Mouse (Mus musculus): ENCODE measurements around the gene Adamtsl2. TPM values are rescaled to one million over a fixed set of nuclear protein-coding genes. Genes with fewer than 3 reads are reported as not detected.

The Adamtsl2 gene
- polyA plus RNA-seq, 1 experiment: not detected

DNA sequence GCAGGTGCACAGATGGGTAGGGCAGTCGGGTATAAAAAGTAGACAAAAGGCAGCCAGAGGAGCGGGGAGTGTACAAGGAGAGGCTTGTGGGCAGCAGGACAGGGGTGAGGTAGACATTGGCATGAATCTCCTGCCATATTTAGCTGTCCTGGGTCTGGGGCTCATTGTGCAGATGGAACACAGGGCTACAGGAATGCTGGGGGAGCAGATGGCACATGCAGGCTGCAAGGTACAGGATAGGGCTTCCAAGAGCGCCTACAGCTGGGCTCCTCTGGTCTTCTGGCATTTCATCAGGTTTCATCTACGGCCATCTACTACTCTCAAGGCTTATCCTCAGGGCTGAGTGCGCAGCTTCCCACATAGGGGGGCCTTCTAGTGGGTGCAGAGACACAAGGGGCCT lies 29.9 kb downstream of the Adamtsl2 start:
- Histone ChIP-seq H3K27me3 (ENCODE audit: control insufficient read depth, insufficient read depth, low read length, poor library complexity, severe bottlenecking) (no peaks in the 10 kb centered on the region), H3K4me1 (ENCODE audit: control insufficient read depth, insufficient read depth, low read length) (no peaks in the 10 kb centered on the region), H3K9ac (ENCODE audit: low read depth, poor library complexity, severe bottlenecking) (no peak overlapping the region), H3K4me3 (ENCODE audit: low read depth, low read length) (no peak overlapping the region), H3K27ac (ENCODE audit: insufficient read depth, low read length) (no peak overlapping the region), H3K36me3 (ENCODE audit: control insufficient read depth, insufficient read depth, low read length, poor library complexity, severe bottlenecking) (no peaks in the 10 kb centered on the region), H3K9me3 (replicated peaks; ENCODE audit: control insufficient read depth, insufficient read depth, low read length, poor library complexity, severe bottlenecking) (no peaks in the 10 kb centered on the region)
- TF ChIP-seq EP300 (IDR thresholded peaks at IDR 0.05; ENCODE audit: insufficient read depth, low read depth, low read length) (no peak), CTCF (IDR thresholded peaks at IDR 0.05; ENCODE audit: low read depth, low read length) (no peak), POLR2A (IDR thresholded peaks at IDR 0.05; ENCODE audit: insufficient read depth, low read length) (no peak)

DNA sequence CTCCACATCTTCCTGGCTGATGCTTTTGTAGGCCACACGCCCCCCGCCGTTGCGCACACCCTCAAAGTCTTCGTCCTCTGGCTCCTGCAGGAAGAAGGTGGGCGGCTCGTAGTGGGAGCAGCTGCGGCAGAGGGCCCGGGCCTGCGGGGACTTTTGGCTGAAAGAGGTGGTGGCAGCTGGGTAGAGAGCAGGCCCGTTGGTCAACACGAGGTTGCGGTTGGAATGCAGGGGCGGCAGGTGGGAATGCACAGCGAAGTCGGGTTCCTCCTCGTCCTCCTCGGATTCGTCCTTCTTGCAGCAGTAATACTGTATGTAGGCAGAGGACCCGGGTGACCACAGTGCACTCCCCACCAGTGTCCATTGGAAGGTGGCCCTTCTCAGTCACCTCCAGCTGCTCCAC lies 33.4 kb downstream of the Adamtsl2 start:
- Histone ChIP-seq H3K27me3 (ENCODE audit: control insufficient read depth, insufficient read depth, low read length, poor library complexity, severe bottlenecking) (no peaks in the 10 kb centered on the region), H3K27ac (ENCODE audit: insufficient read depth, low read length) (no peak overlapping the region), H3K4me1 (ENCODE audit: control insufficient read depth, insufficient read depth, low read length) (no peaks in the 10 kb centered on the region), H3K9me3 (replicated peaks; ENCODE audit: control insufficient read depth, insufficient read depth, low read length, poor library complexity, severe bottlenecking) (no peaks in the 10 kb centered on the region), H3K36me3 (ENCODE audit: control insufficient read depth, insufficient read depth, low read length, poor library complexity, severe bottlenecking) (no peaks in the 10 kb centered on the region), H3K4me3 (ENCODE audit: low read depth, low read length) (no peak overlapping the region), H3K9ac (ENCODE audit: low read depth, poor library complexity, severe bottlenecking) (no peak overlapping the region)
- TF ChIP-seq CTCF (IDR thresholded peaks at IDR 0.05; ENCODE audit: low read depth, low read length) (no peak), EP300 (IDR thresholded peaks at IDR 0.05; ENCODE audit: insufficient read depth, low read depth, low read length) (no peak), POLR2A (IDR thresholded peaks at IDR 0.05; ENCODE audit: insufficient read depth, low read length) (no peak)

DNA sequence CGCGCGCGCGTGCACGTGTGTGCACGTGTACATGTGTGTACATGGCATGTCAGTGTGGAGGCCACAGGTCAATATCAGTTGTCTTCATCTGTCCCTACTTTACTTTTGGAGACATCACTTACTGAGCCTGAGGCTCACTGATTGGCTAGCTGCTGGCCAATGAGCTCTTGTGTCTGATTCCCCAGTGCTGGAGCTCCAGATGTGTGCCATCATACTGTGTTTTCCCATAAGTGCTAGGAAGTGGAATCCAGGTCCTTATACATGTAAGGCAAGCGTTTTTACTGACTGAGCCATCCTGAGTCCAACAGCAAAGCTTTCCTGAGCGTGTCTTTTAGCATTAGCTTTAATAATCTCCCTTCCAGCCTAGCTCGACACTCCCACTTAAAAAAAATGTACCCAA lies 35.0 kb downstream of the Adamtsl2 start:
- Histone ChIP-seq H3K4me1 (ENCODE audit: control insufficient read depth, insufficient read depth, low read length) (no peaks in the 10 kb centered on the region), H3K36me3 (ENCODE audit: control insufficient read depth, insufficient read depth, low read length, poor library complexity, severe bottlenecking) (no peaks in the 10 kb centered on the region), H3K9ac (ENCODE audit: low read depth, poor library complexity, severe bottlenecking) (no peak overlapping the region), H3K4me3 (ENCODE audit: low read depth, low read length) (no peak overlapping the region), H3K9me3 (replicated peaks; ENCODE audit: control insufficient read depth, insufficient read depth, low read length, poor library complexity, severe bottlenecking) (no peaks in the 10 kb centered on the region), H3K27ac (ENCODE audit: insufficient read depth, low read length) (no peak overlapping the region), H3K27me3 (ENCODE audit: control insufficient read depth, insufficient read depth, low read length, poor library complexity, severe bottlenecking) (no peaks in the 10 kb centered on the region)
- TF ChIP-seq EP300 (IDR thresholded peaks at IDR 0.05; ENCODE audit: insufficient read depth, low read depth, low read length) (no peak), CTCF (IDR thresholded peaks at IDR 0.05; ENCODE audit: low read depth, low read length) (no peak), POLR2A (IDR thresholded peaks at IDR 0.05; ENCODE audit: insufficient read depth, low read length) (no peak)

- Histone ChIP-seq H3K9me3 (replicated peaks; ENCODE audit: control insufficient read depth, insufficient read depth, low read length, poor library complexity, severe bottlenecking) (no peaks in the 10 kb centered on the region), H3K4me1 (ENCODE audit: control insufficient read depth, insufficient read depth, low read length) (no peaks in the 10 kb centered on the region), H3K4me3 (ENCODE audit: low read depth, low read length) (no peak overlapping the region), H3K27ac (ENCODE audit: insufficient read depth, low read length) (no peak overlapping the region), H3K27me3 (ENCODE audit: control insufficient read depth, insufficient read depth, low read length, poor library complexity, severe bottlenecking) (no peaks in the 10 kb centered on the region), H3K36me3 (ENCODE audit: control insufficient read depth, insufficient read depth, low read length, poor library complexity, severe bottlenecking) (no peaks in the 10 kb centered on the region), H3K9ac (ENCODE audit: low read depth, poor library complexity, severe bottlenecking) (no peak overlapping the region)
- TF ChIP-seq EP300 (IDR thresholded peaks at IDR 0.05; ENCODE audit: insufficient read depth, low read depth, low read length) (no peak), POLR2A (IDR thresholded peaks at IDR 0.05; ENCODE audit: insufficient read depth, low read length) (no peak), CTCF (IDR thresholded peaks at IDR 0.05; ENCODE audit: low read depth, low read length) (no peak)
Measured at GRCm38 (mm10) chr2:27118452-27118851, 39.3 kb downstream of the Adamtsl2 start.

GRCm38 (mm10) chr2:27119766-27120165 lies 40.6 kb downstream of the Adamtsl2 start:
- no peak overlapping the region for H3K9ac ChIP-seq (ENCODE audit: low read depth, poor library complexity, severe bottlenecking)
- H3K4me3 ChIP-seq (ENCODE audit: low read depth, low read length): no peak overlapping the region
- no peak for TF ChIP-seq EP300 (IDR thresholded peaks at IDR 0.05; ENCODE audit: insufficient read depth, low read depth, low read length)
- no peak for TF ChIP-seq CTCF (IDR thresholded peaks at IDR 0.05; ENCODE audit: low read depth, low read length)
- TF ChIP-seq POLR2A (IDR thresholded peaks at IDR 0.05; ENCODE audit: insufficient read depth, low read length): no peak
- no peaks in the 10 kb centered on the region for H3K9me3 ChIP-seq (replicated peaks; ENCODE audit: control insufficient read depth, insufficient read depth, low read length, poor library complexity, severe bottlenecking)
- no peaks in the 10 kb centered on the region for H3K4me1 ChIP-seq (ENCODE audit: control insufficient read depth, insufficient read depth, low read length)
- H3K27ac ChIP-seq (ENCODE audit: insufficient read depth, low read length): no peak overlapping the region
- H3K27me3 ChIP-seq (ENCODE audit: control insufficient read depth, insufficient read depth, low read length, poor library complexity, severe bottlenecking): no peaks in the 10 kb centered on the region
- H3K36me3 ChIP-seq (ENCODE audit: control insufficient read depth, insufficient read depth, low read length, poor library complexity, severe bottlenecking): no peaks in the 10 kb centered on the region

- no peaks in the 10 kb centered on the region for H3K9me3 ChIP-seq (replicated peaks; ENCODE audit: control insufficient read depth, insufficient read depth, low read length, poor library complexity, severe bottlenecking)
- H3K27me3 ChIP-seq (ENCODE audit: control insufficient read depth, insufficient read depth, low read length, poor library complexity, severe bottlenecking): no peaks in the 10 kb centered on the region
- no peak overlapping the region for H3K9ac ChIP-seq (ENCODE audit: low read depth, poor library complexity, severe bottlenecking)
- no peak overlapping the region for H3K4me3 ChIP-seq (ENCODE audit: low read depth, low read length)
- no peak overlapping the region for H3K27ac ChIP-seq (ENCODE audit: insufficient read depth, low read length)
- no peaks in the 10 kb centered on the region for H3K4me1 ChIP-seq (ENCODE audit: control insufficient read depth, insufficient read depth, low read length)
- no peaks in the 10 kb centered on the region for H3K36me3 ChIP-seq (ENCODE audit: control insufficient read depth, insufficient read depth, low read length, poor library complexity, severe bottlenecking)
- no peak for TF ChIP-seq CTCF (IDR thresholded peaks at IDR 0.05; ENCODE audit: low read depth, low read length)
Measured at GRCm38 (mm10) chr2:27120241-27120641, 41.1 kb downstream of the Adamtsl2 start.
